Mouse (Mus musculus): ENCODE results near the gene Dbnl. TPM values are rescaled to one million over a fixed set of nuclear protein-coding genes. Genes with fewer than 3 reads are reported as not detected.

Gene Dbnl
- 121 and 136 TPM in 2 replicates for polyA plus RNA-seq (2012; rRNA removed)

DNA sequence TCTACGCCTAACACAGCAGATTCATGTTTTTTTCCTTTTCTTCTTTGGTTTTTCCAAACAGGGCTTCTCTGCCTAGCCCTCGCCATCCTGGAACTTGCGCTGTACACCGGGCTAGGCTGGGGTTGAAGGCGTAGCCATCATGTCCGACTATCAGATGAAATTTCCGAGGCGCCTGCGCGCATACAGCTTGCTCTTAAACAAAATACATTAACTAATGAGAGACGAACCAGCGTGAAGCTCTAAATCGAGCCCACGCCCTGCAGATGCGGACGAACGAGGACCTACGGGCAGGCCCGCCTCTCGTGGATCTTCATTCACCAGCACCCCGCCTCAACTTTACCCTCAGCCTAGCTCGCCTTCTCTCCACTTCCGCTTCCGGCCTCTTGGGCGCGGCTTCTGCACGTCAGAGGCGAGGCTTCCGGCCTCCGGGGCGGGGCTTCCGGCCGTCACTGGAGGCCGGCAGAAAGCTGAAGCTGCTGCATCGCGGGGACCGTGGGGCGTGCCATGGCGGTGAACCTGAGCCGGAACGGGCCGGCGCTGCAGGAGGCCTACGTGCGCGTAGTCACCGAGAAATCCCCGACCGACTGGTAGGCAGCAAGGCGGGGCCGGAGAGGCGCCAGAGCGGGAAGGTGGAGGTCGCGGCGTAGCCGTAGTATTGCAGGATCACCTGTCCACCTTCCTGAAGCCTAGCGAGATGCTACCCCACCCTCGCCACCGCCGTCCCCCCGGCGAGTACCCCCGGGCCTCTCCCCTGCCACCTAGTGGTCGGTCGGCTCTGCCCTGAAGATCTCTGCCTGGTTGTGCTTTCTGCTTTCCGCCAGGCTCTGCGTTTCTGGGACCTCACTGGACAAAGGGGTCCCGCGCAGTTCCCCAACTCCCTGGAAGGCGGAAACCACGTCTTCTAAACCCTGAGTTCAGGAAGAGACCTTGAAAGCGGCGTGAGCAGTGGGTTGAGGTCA, at the start of gene Dbnl:
Dbnl (plus strand) TSS at position 433 of the 959 bp plus-strand sequence.
- peak within 1 kb of the TSS; percentile 83 for H3K27ac ChIP-seq (ENCODE audit: control insufficient read depth, insufficient read depth, low read length)
- peak within 1 kb of the TSS; percentile 87 for H3K4me3 ChIP-seq (ENCODE audit: control insufficient read depth, insufficient read depth, low read length)
- peak; percentile 97 for DNase-seq
- TF ChIP-seq CTCF (IDR thresholded peaks at IDR 0.05; ENCODE audit: borderline replicate concordance, control insufficient read depth, extremely low read depth, insufficient read depth, low read length, poor library complexity), result peak; percentile 89
- peak; percentile 95 for TF ChIP-seq POLR2A (IDR thresholded peaks at IDR 0.05; ENCODE audit: control insufficient read depth, extremely low read depth, insufficient read depth, low read length, poor library complexity)
- H3K36me3 ChIP-seq (ENCODE audit: control insufficient read depth, insufficient read depth, low read length), result peaks cover 4% of the 10 kb centered on the region
- WGBS, result under 1% methylated on average over 74 of the region's 74 CpGs
- H3K27me3 ChIP-seq (ENCODE audit: control insufficient read depth, insufficient read depth, low read length), result no peaks in the 10 kb centered on the region
- H3K4me1 ChIP-seq (replicated peaks; ENCODE audit: control insufficient read depth, insufficient read depth, low read length), result peaks cover 11% of the 10 kb centered on the region

DNA sequence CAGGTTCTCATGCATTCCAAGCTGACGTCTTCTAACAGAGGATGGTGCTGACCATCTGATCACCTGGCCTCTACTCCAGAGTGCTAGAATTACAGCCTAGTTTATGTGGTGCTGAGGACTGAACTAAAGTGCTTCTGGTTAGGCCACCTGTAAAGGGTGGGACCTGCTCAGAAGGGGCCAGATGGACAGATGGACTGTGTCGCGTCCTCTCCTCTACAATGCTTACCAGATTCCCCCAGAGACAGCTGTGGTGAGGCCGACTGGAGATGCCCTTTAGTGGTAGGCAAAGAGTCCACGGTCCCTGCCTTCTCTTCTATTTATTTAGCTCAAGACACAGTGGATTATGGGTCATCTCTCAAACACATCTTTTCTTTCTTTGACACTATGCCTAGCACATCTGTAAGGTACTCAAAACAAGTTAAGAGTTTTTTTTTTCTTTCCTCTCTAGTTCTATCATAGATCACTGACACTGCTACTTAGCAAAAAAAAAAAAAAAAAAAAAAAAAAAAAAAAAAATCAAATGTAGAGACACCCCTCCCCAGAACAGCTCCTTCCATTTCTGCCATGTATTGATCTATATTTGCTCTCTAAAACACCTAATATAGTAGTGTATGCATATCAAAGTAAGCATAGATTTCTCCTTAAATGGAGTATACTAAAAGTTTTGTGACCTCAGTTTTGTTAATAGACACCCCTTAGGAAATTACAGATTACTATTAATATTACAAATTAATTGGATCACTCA, 49.2 kb upstream of the Dbnl start:
- H3K4me1 ChIP-seq (replicated peaks; ENCODE audit: control insufficient read depth, insufficient read depth, low read length), result peaks cover 11% of the 10 kb centered on the region
- no peak overlapping the region for H3K4me3 ChIP-seq (ENCODE audit: control insufficient read depth, insufficient read depth, low read length)
- WGBS, result 94% methylated on average over 5 of the region's 5 CpGs
- TF ChIP-seq CTCF (IDR thresholded peaks at IDR 0.05; ENCODE audit: borderline replicate concordance, control insufficient read depth, extremely low read depth, insufficient read depth, low read length, poor library complexity) (no peak), POLR2A (IDR thresholded peaks at IDR 0.05; ENCODE audit: control insufficient read depth, extremely low read depth, insufficient read depth, low read length, poor library complexity) (no peak)
- no peaks in the 10 kb centered on the region; the same call in 1 of the 2 replicates for H3K36me3 ChIP-seq (ENCODE audit: control insufficient read depth, insufficient read depth, low read length)
- no peaks in the 10 kb centered on the region for H3K27me3 ChIP-seq (ENCODE audit: control insufficient read depth, insufficient read depth, low read length)
- no peak for DNase-seq
- no peak overlapping the region for H3K27ac ChIP-seq (ENCODE audit: control insufficient read depth, insufficient read depth, low read length)

DNA sequence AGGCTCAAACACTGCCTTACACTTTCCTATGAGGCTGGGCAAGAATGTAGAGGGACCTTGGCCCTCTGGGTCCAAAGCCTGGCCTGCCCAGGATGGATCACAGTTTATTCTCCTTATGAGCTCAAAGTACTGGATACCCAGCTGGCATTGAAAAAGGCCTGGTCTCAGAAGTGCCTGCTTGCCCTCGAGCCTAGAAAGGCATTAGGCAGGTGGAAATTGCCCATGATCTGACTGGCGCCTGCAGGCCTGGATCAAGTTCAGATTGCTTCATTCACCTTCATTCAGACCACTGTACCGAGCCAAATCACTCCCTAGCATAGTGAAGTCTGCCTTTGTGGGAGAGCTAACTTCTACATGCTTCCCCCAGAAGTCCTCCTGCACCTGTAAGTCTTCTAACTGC, 48.4 kb upstream of the Dbnl start:
- no peaks in the 10 kb centered on the region; the same call in 1 of the 2 replicates for H3K36me3 ChIP-seq (ENCODE audit: control insufficient read depth, insufficient read depth, low read length)
- no peak for DNase-seq
- 64% methylated on average over 3 of the region's 3 CpGs for WGBS
- H3K27me3 ChIP-seq (ENCODE audit: control insufficient read depth, insufficient read depth, low read length), result no peaks in the 10 kb centered on the region
- H3K4me3 ChIP-seq (ENCODE audit: control insufficient read depth, insufficient read depth, low read length), result no peak overlapping the region
- TF ChIP-seq CTCF (IDR thresholded peaks at IDR 0.05; ENCODE audit: borderline replicate concordance, control insufficient read depth, extremely low read depth, insufficient read depth, low read length, poor library complexity), result no peak
- TF ChIP-seq POLR2A (IDR thresholded peaks at IDR 0.05; ENCODE audit: control insufficient read depth, extremely low read depth, insufficient read depth, low read length, poor library complexity), result no peak
- peaks cover 11% of the 10 kb centered on the region for H3K4me1 ChIP-seq (replicated peaks; ENCODE audit: control insufficient read depth, insufficient read depth, low read length)
- H3K27ac ChIP-seq (ENCODE audit: control insufficient read depth, insufficient read depth, low read length), result 0 out of 2 replicates have a peak overlapping the region, but pooled peaks have one; percentile 17

DNA sequence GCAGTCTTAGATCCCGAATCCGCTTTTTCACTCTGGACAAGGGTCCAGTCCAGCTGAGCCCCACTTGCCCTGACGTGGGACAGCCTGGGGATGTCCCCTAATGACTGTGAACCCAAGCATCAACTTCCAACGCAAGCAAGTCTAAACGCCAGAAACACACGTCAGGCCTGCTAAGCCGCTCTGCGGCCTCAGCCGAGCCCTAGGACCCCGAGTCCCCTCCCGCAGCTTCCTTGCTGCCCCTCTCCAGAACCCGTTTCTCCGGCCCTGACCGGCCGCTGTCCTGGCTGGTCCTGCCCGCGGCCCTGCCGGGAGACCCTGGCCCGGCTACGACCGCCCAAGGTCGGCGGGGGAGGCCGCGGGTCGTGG, 47.7 kb upstream of the Dbnl start:
- TF ChIP-seq POLR2A (IDR thresholded peaks at IDR 0.05; ENCODE audit: control insufficient read depth, extremely low read depth, insufficient read depth, low read length, poor library complexity) (no peak), CTCF (IDR thresholded peaks at IDR 0.05; ENCODE audit: borderline replicate concordance, control insufficient read depth, extremely low read depth, insufficient read depth, low read length, poor library complexity) (no peak; the same call in 1 of the 2 replicates)
- Histone ChIP-seq H3K4me3 (ENCODE audit: control insufficient read depth, insufficient read depth, low read length) (peak overlapping the region; percentile 89), H3K36me3 (ENCODE audit: control insufficient read depth, insufficient read depth, low read length) (no peaks in the 10 kb centered on the region), H3K27me3 (ENCODE audit: control insufficient read depth, insufficient read depth, low read length) (no peaks in the 10 kb centered on the region), H3K27ac (ENCODE audit: control insufficient read depth, insufficient read depth, low read length) (no peak overlapping the region), H3K4me1 (replicated peaks; ENCODE audit: control insufficient read depth, insufficient read depth, low read length) (peaks cover 11% of the 10 kb centered on the region)
- WGBS, result 2% methylated on average over 26 of the region's 26 CpGs
- no peak for DNase-seq

DNA sequence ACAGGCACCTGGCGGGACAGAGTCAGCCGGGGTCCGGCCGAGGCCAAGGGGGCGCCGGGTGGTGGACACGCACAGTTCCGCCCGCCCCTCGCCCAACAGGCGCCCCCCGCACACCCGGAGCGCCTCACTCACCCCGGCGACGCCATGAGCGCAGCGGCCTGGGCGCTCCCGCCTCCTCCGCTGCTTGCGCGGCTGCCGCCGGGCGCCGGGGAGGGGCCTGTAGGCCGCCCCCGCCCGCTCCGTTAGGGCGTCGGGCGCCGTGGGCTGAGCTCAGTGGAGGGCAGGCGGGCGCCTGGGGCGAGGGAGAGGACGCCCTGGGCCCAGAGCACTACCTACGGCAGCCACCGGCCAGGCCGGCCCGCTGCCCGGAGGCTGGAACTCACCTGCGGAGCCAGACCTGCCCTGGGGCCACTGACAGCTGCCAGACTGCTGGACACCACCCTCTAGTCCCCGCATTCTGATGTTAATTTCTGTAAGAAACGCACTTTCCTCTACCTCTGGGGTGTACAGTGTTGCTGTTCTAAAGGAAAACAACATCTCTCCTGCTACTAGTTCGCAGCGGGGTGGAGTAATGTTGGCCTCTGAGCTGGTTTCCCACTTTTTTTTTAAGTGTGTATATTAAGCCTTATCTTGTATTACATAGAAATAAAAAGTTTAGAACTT, 47.2 kb upstream of the Dbnl start:
- under 1% methylated on average over 42 of the region's 50 CpGs for WGBS

DNA sequence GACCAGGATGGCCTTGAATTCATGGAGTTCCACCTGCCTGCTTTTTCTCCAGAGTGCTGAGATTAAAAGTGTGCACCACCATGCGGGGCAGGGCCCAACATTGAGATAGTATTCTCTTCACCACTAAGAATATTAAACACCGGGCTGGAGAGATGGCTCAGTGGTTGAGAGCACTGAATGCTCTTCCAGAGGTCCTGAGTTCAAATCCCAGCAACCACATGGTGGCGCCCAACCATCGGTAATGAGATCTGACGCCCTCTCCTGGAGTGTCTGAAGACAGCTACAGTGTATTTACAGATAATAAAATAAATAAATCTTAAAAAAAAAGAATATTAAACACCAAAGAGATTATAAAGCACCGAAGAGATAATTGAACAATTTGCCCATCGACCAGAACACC, 46.2 kb upstream of the Dbnl start:
- Histone ChIP-seq H3K27me3 (ENCODE audit: control insufficient read depth, insufficient read depth, low read length) (no peaks in the 10 kb centered on the region), H3K4me3 (ENCODE audit: control insufficient read depth, insufficient read depth, low read length) (no peak overlapping the region), H3K36me3 (ENCODE audit: control insufficient read depth, insufficient read depth, low read length) (no peaks in the 10 kb centered on the region), H3K4me1 (replicated peaks; ENCODE audit: control insufficient read depth, insufficient read depth, low read length) (peaks cover 11% of the 10 kb centered on the region), H3K27ac (ENCODE audit: control insufficient read depth, insufficient read depth, low read length) (no peak overlapping the region)
- TF ChIP-seq POLR2A (IDR thresholded peaks at IDR 0.05; ENCODE audit: control insufficient read depth, extremely low read depth, insufficient read depth, low read length, poor library complexity) (no peak), CTCF (IDR thresholded peaks at IDR 0.05; ENCODE audit: borderline replicate concordance, control insufficient read depth, extremely low read depth, insufficient read depth, low read length, poor library complexity) (no peak)
- 86% methylated on average over 7 of the region's 7 CpGs for WGBS
- peak; percentile 28 for DNase-seq

More for the DNA sequence above, 47.2 kb upstream of the Dbnl start:
- TF ChIP-seq CTCF (IDR thresholded peaks at IDR 0.05; ENCODE audit: borderline replicate concordance, control insufficient read depth, extremely low read depth, insufficient read depth, low read length, poor library complexity) (0 out of 2 replicates have a peak, but pooled peaks have one; percentile 40), POLR2A (IDR thresholded peaks at IDR 0.05; ENCODE audit: control insufficient read depth, extremely low read depth, insufficient read depth, low read length, poor library complexity) (peak; percentile 60; the same call in 1 of the 2 replicates)
- H3K4me1 ChIP-seq (replicated peaks; ENCODE audit: control insufficient read depth, insufficient read depth, low read length), result peaks cover 11% of the 10 kb centered on the region
- no peak overlapping the region for H3K27ac ChIP-seq (ENCODE audit: control insufficient read depth, insufficient read depth, low read length)
- H3K27me3 ChIP-seq (ENCODE audit: control insufficient read depth, insufficient read depth, low read length), result no peaks in the 10 kb centered on the region
- DNase-seq, result peak; percentile 84
- H3K36me3 ChIP-seq (ENCODE audit: control insufficient read depth, insufficient read depth, low read length), result no peaks in the 10 kb centered on the region
- H3K4me3 ChIP-seq (ENCODE audit: control insufficient read depth, insufficient read depth, low read length), result peak overlapping the region; percentile 89

Data from thymus, adult 2 months (tissue).